Mouse (Mus musculus) spleen, adult 2 months (tissue): ENCODE data around the gene Abcc12.

ENCODE experiments used
- CTCF ChIP-seq: fragments of 200-500 bp; IDR thresholded peaks from 2 replicates; pipeline ENCODE4 v1.5.1; 2011; ENCODE audit warnings: mild to moderate bottlenecking, inconsistent platforms; ENCODE audit not compliant: insufficient read depth, insufficient read length, insufficient replicate concordance; ENCODE audit errors: extremely low read depth
- POLR2A ChIP-seq: fragments of 200-500 bp; IDR thresholded peaks from 2 replicates; pipeline ENCODE4 v1.6.1; 2011; ENCODE audit warnings: low read depth, low read length, inconsistent platforms

DNA sequence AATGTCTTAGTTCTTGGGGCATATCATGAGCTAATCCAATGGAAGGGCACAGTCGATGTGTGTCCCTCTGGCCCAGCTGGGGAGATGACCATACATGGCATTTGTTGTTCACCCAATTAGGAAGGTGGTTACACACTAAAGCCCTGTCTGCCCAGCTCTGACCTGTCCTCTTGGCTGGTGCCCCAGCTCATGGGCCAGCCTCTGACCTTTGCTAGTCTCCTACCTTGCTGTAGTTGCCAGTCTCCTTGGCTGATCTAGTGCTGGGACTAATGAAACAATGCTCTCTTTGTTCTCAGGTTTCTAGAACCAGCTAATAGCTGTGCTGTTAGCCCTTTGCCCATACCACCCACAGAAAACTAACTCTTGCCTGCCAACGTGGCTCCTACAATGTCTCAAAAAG is 22.7 kb upstream of the Abcc12 start:
- no peak for TF ChIP-seq POLR2A
- no peak for TF ChIP-seq CTCF
